Mouse (Mus musculus): ENCODE data around the gene Guca2b. TPM values are rescaled to one million over a fixed set of nuclear protein-coding genes. Genes with fewer than 3 reads are reported as not detected.

The Guca2b gene
- total RNA-seq (2023): not detected

GRCm38 (mm10) chr4:119658731-119659130 is at the start of gene Guca2b:
Guca2b (minus strand) TSS chr4:119658954.

DNA sequence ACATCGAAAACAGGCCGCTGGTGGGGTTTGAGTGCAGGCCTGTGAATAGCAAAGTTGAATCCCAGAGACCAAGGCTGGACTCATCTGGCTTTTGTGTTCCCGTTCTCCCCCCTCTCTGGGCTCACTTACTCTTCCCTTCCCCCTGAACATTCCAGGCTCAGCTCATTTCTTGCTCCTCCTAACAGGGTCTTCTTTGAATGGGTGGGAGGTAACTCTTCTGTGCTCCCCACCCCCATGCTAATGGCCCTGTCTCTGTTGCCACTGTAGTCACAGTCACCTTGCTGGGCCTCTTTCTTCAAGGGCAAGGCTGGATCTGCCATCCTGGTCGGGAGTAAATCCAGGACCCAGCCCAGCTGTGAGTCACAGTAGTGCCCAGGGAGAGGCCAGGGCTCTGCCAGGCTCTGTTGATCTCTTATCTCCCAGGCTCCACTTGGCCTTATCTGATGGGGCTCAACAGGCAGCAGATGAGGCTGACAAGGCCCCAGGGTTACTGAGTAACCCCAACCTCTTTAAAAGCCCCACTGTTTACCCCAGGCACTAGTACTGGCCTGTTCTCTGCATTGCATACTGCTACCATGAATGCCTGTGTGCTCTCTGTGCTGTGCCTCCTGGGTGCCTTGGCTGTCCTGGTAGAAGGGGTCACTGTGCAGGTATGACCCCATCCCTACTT is 21.4 kb downstream of the Guca2b start, which contains the start of gene Guca2a:
Gene Guca2a, plus strand, starts transcription at position 529 of the 670 bp plus-strand sequence.

Other genes with a start within 250 kb of the Guca2b start
- gene Ccdc30, start 243.4 kb downstream of the Guca2b start, total RNA-seq (2023): 1 to 10 TPM; 3.5 to 4.6 TPM
- gene Ppcs, start 236.5 kb downstream of the Guca2b start, total RNA-seq (2023): 10 to 100 TPM; 11.9 to 14.6 TPM
- gene Zmynd12, start 236.1 kb downstream of the Guca2b start, total RNA-seq (2023): not detected
- 1 to 10 TPM in 1 of 2 experiments, under 1 TPM in 1; 0.96 to 1.4 TPM for gene Rimkla, start 166.3 kb downstream of the Guca2b start, total RNA-seq (2023)
- gene Foxj3, start 122.0 kb downstream of the Guca2b start, total RNA-seq (2023): 10 to 100 TPM; 84.9 to 94.0 TPM
- 10 to 100 TPM; 10.1 to 16.2 TPM for gene Frg2f1, start 119.4 kb downstream of the Guca2b start, total RNA-seq (2023)
- 1 to 10 TPM; 5.2 to 8.7 TPM for gene Guca2a, start 21.2 kb downstream of the Guca2b start, total RNA-seq (2023)
- 10 to 100 TPM; 10.2 to 10.7 TPM for gene Hivep3, start 74.8 kb upstream of the Guca2b start, total RNA-seq (2023)

Measured in T-cell, adult 66 days (primary cell).